Mouse (Mus musculus) G1E (cell line): Measurements from ENCODE around the gene Axdnd1. TPM values are rescaled to one million over a fixed set of nuclear protein-coding genes. Genes with fewer than 3 reads are reported as not detected.

ENCODE experiments used
- ATAC-seq: 2 replicates; pipeline ENCODE4 v1.8.0; 2016; ENCODE audit warnings: mild to moderate bottlenecking; ENCODE audit not compliant: insufficient number of reproducible peaks, poor library complexity, low FRiP score, severe bottlenecking; ENCODE audit errors: extremely low read depth
- DNase-seq: peaks from one replicate; pipeline ENCODE4 v3.0.0; 2012; ENCODE audit warnings: low spot score
- H3K27me3 ChIP-seq: 2 replicates; pipeline ENCODE4 v1.6.1; 2012; ENCODE audit warnings: mild to moderate bottlenecking, low read length, inconsistent platforms; ENCODE audit not compliant: insufficient read depth
- H3K36me3 ChIP-seq: replicated peaks from 2 replicates; pipeline ENCODE3; 2012; ENCODE audit warnings: mild to moderate bottlenecking, inconsistent platforms
- H3K4me1 ChIP-seq: 2 replicates; pipeline ENCODE4 v1.6.1; 2012; ENCODE audit warnings: low read depth, low read length, inconsistent platforms, mixed read lengths; ENCODE audit not compliant: insufficient read depth
- H3K4me3 ChIP-seq: 2 replicates; pipeline ENCODE4 v1.5.1; 2012; ENCODE audit warnings: low read depth, mild to moderate bottlenecking, inconsistent platforms, low read length, moderate library complexity, mixed read lengths
- H3K9me3 ChIP-seq: replicated peaks from 2 replicates; pipeline ENCODE4 v1.6.1; 2012; ENCODE audit warnings: inconsistent platforms
- CTCF ChIP-seq: IDR thresholded peaks from 2 replicates; pipeline ENCODE4 v1.5.1; 2012; ENCODE audit warnings: low read depth, low read length, inconsistent platforms, mixed read lengths
- GATA1 ChIP-seq: IDR thresholded peaks from 2 replicates; pipeline ENCODE4 v1.6.1; 2012; ENCODE audit warnings: borderline replicate concordance, low read length, inconsistent platforms, mixed read lengths
- GATA2 ChIP-seq: IDR thresholded peaks from 2 replicates; pipeline ENCODE4 v1.6.1; 2012; ENCODE audit warnings: low read depth, low read length, inconsistent platforms, borderline replicate concordance
- POLR2AphosphoS5 ChIP-seq: IDR thresholded peaks from 2 replicates; pipeline ENCODE4 v1.6.1; 2012; ENCODE audit warnings: low read depth, low read length, inconsistent platforms; ENCODE audit not compliant: insufficient replicate concordance
- TAL1 ChIP-seq: conservative IDR thresholded peaks from 2 replicates; pipeline ENCODE4 v1.6.1; 2012; ENCODE audit warnings: low read depth, low read length, inconsistent platforms, mixed read lengths
- polyA plus RNA-seq: library from polyadenylated mRNA; stranded (reverse); fragments of >175 nt; gene quantifications from 2 replicates; pipeline ENCODE4 v1.2.3, GENCODE M21; 2012
- total RNA-seq, 2 experiments: library from RNA; stranded (forward) in 1 of 2; stranded (reverse) in 1 of 2; fragments of 200-1000 nt in 1 of 2; fragments of >200 nt in 1 of 2; fragmentation: Nextera tagmentation in 1 of 2; gene quantifications; 2 replicates each; pipeline ENCODE4 v1.2.3; 2014 to 2017

The Axdnd1 gene
- 1.5 and 6.7 TPM in 2 replicates for total RNA-seq (2014; fragmentation: Nextera tagmentation)
- total RNA-seq (2017), result 0.46 and 1.4 TPM in 2 replicates
- not detected in 2 replicates for polyA plus RNA-seq

- Histone ChIP-seq H3K27me3 (no peaks in the 10 kb centered on the region), H3K4me3 (peak within 1 kb of the TSS; percentile 74), H3K4me1 (peaks cover 25% of the 10 kb centered on the region), H3K9me3 (no peaks in the 10 kb centered on the region), H3K36me3 (peaks cover 15% of the 10 kb centered on the region)
- peak; percentile 76 for ATAC-seq
- TF ChIP-seq TAL1, result no peak
- no peak for TF ChIP-seq GATA2
- no peak for TF ChIP-seq CTCF
- peak; percentile 88 for DNase-seq
These were observed at the start of gene Axdnd1 for GRCm38 (mm10) chr1:156420671-156421297. TSS of gene Axdnd1 (minus strand) at chr1:156421159.

- Histone ChIP-seq H3K27me3 (peaks cover 6% of the 10 kb centered on the region; the same call in 1 of the 2 replicates), H3K36me3 (peaks cover 37% of the 10 kb centered on the region), H3K4me1 (peaks cover 47% of the 10 kb centered on the region), H3K4me3 (peak overlapping the region; percentile 15; the same call in 1 of the 2 replicates), H3K9me3 (peaks cover 7% of the 10 kb centered on the region)
- TF ChIP-seq GATA2, result no peak
- no peak for TF ChIP-seq TAL1
- no peak for TF ChIP-seq GATA1
- TF ChIP-seq POLR2AphosphoS5, result no peak
- TF ChIP-seq CTCF, result no peak
- DNase-seq, result no peak
- no peak for ATAC-seq
These were observed 49.6 kb upstream of the Axdnd1 start for GRCm38 (mm10) chr1:156470557-156470956.

DNA sequence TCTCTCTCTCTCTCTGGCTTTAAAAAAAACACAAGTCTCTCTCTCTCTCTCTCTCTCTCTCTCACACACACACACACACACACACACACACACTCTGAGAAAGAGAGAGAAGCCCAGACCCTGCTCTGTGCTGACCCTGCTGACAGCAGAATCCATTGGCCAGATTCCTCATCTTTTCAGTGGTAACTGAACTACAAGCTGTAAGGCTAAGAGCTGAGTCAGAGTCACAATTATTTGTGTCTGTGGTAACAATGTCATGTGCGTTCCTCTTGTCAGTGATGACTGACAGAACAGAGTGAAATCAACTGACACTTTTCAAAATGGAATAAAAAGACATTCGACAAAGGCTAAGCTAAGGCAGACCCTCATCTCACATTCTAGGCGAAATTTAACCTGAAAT lies 47.6 kb upstream of the Axdnd1 start:
- no peak for TF ChIP-seq GATA1
- no peak for TF ChIP-seq TAL1
- no peak for TF ChIP-seq CTCF
- no peak for TF ChIP-seq GATA2
- no peak for TF ChIP-seq POLR2AphosphoS5
- ATAC-seq (no peak), DNase-seq (no peak)
- H3K36me3 ChIP-seq, result peaks cover 48% of the 10 kb centered on the region
- H3K27me3 ChIP-seq, result no peaks in the 10 kb centered on the region
- no peak overlapping the region for H3K4me3 ChIP-seq
- peaks cover 7% of the 10 kb centered on the region for H3K9me3 ChIP-seq
- peaks cover 42% of the 10 kb centered on the region for H3K4me1 ChIP-seq

GRCm38 (mm10) chr1:156467655-156468255 lies 46.8 kb upstream of the Axdnd1 start:
- Histone ChIP-seq H3K36me3 (peaks cover 52% of the 10 kb centered on the region), H3K4me1 (peaks cover 43% of the 10 kb centered on the region), H3K4me3 (no peak overlapping the region), H3K9me3 (peaks cover 7% of the 10 kb centered on the region), H3K27me3 (no peaks in the 10 kb centered on the region)
- no peak for ATAC-seq
- TF ChIP-seq CTCF (no peak), GATA1 (no peak), TAL1 (no peak), POLR2AphosphoS5 (no peak), GATA2 (no peak)
- no peak for DNase-seq

DNA sequence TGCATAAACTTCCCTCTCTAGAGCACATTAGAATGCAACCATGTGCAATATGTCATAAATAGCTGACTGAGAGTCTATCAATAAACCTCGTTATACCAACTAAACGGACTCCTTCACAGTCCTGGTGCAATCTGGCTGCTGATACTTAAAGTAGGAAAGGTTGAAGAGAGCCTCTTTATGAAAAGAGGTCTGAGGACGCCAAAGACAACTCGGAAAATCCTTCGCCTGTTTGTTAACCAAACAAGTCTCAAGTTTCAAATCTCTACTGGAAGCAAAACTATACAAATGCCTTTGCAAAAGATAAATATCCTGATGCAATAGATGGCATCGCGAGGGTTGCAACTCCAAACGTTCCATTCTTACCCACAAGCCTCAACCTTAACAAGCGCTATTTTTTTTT lies 44.0 kb upstream of the Axdnd1 start:
- peaks cover 58% of the 10 kb centered on the region for H3K36me3 ChIP-seq
- DNase-seq (no peak), ATAC-seq (no peak)
- peaks cover 46% of the 10 kb centered on the region for H3K4me1 ChIP-seq
- peaks cover 7% of the 10 kb centered on the region for H3K9me3 ChIP-seq
- H3K27me3 ChIP-seq, result no peaks in the 10 kb centered on the region
- no peak overlapping the region for H3K4me3 ChIP-seq
- no peak for TF ChIP-seq POLR2AphosphoS5
- no peak for TF ChIP-seq TAL1
- no peak for TF ChIP-seq GATA1
- TF ChIP-seq CTCF, result no peak
- no peak for TF ChIP-seq GATA2

- no peak for TF ChIP-seq POLR2AphosphoS5
- TF ChIP-seq TAL1, result no peak
- TF ChIP-seq GATA2, result no peak
- TF ChIP-seq CTCF, result no peak
- TF ChIP-seq GATA1, result no peak
- Histone ChIP-seq H3K9me3 (peaks cover 2% of the 10 kb centered on the region), H3K4me1 (peaks cover 45% of the 10 kb centered on the region), H3K36me3 (peaks cover 57% of the 10 kb centered on the region), H3K4me3 (no peak overlapping the region), H3K27me3 (no peaks in the 10 kb centered on the region)
- no peak for DNase-seq
- no peak for ATAC-seq
These were observed 43.3 kb upstream of the Axdnd1 start for GRCm38 (mm10) chr1:156463981-156464853.
